13 mouse cellular contexts compared by ENCODE assay signal in genomic region chr7:138121497-138121896, GRCm38 (mm10).
DNase-seq lines count a peak whose midpoint lies in the region; ATAC-seq and TF ChIP-seq lines count a peak whose summit lies in the region.
"Had no signal": no experiment of that assay in that cellular context is flagged by ENCODE, and none has a peak within 500 bp of the region (broad histone marks: within the 10 kb centered on the region; RNA-seq: fewer than 3 reads in every experiment).

No protein-coding gene starts in this region.

- H3K9me3 ChIP-seq in hindbrain, embryonic 16.5 days (ENCODE audit: control insufficient read depth, low read length), result no peaks in the 10 kb centered on the region
- no peaks in the 10 kb centered on the region for H3K9me3 ChIP-seq in neural tube, embryonic 12.5 days
- H3K9me3 ChIP-seq: embryonic facial prominence, embryonic 13.5 days; stomach, embryonic 15.5 days had no signal

- TF ChIP-seq CTCF in brain, embryonic 14.5 days (IDR thresholded peaks at IDR 0.05; ENCODE audit: borderline replicate concordance, extremely low read depth, insufficient read depth, insufficient read length), result no peak

- peaks cover 11% of the 10 kb centered on the region for H3K4me1 ChIP-seq in hindbrain, embryonic 16.5 days (ENCODE audit: control insufficient read depth, insufficient read depth, low read depth, low read length)
- H3K4me1 ChIP-seq in neural tube, embryonic 12.5 days, result peaks cover 16% of the 10 kb centered on the region
- H3K4me1 ChIP-seq: embryonic facial prominence, embryonic 13.5 days; stomach, embryonic 15.5 days had no signal

- no peak overlapping the region for H3K4me3 ChIP-seq in hindbrain, embryonic 16.5 days (ENCODE audit: low read length)
- no peak overlapping the region for H3K4me3 ChIP-seq in neural tube, embryonic 12.5 days
- H3K4me3 ChIP-seq: embryonic facial prominence, embryonic 13.5 days; gastrocnemius, adult 2 months; stomach, embryonic 15.5 days had no signal

- H3K36me3 ChIP-seq in hindbrain, embryonic 16.5 days (ENCODE audit: control insufficient read depth, insufficient read depth, low read length), result no peaks in the 10 kb centered on the region
- no peaks in the 10 kb centered on the region for H3K36me3 ChIP-seq in neural tube, embryonic 12.5 days
- H3K36me3 ChIP-seq: embryonic facial prominence, embryonic 13.5 days; stomach, embryonic 15.5 days had no signal

- 8% methylated on average over 4 of the region's 4 CpGs for WGBS in hindbrain, embryonic 16.5 days
- 1% methylated on average over 4 of the region's 4 CpGs for WGBS in neural tube, embryonic 12.5 days

- no peak for TF ChIP-seq POLR2A in brain, embryonic 14.5 days (IDR thresholded peaks at IDR 0.05; ENCODE audit: borderline replicate concordance, extremely low read depth, insufficient read depth, insufficient read length, poor library complexity, severe bottlenecking)

- no peak overlapping the region for H3K9ac ChIP-seq in hindbrain, embryonic 16.5 days (ENCODE audit: low read depth, low read length)
- no peak overlapping the region for H3K9ac ChIP-seq in neural tube, embryonic 12.5 days
- H3K9ac ChIP-seq: embryonic facial prominence, embryonic 13.5 days; stomach, embryonic 15.5 days had no signal

- no peak overlapping the region for H3K27ac ChIP-seq in hindbrain, embryonic 16.5 days (ENCODE audit: low read depth, low read length)
- H3K27ac ChIP-seq in neural tube, embryonic 12.5 days, result no peak overlapping the region
- H3K27ac ChIP-seq: embryonic facial prominence, embryonic 13.5 days; gastrocnemius, adult 2 months; macrophage; stomach, embryonic 15.5 days had no signal

- ATAC-seq in hindbrain, embryonic 16.5 days, result peak; percentile 77; the same call in 1 of the 2 replicates
- peak; percentile 53 for ATAC-seq in neural tube, embryonic 12.5 days (ENCODE audit: low FRiP score, low read depth)

- H3K27me3 ChIP-seq in hindbrain, embryonic 16.5 days (replicated peaks; ENCODE audit: control insufficient read depth, insufficient read depth, low read length), result no peaks in the 10 kb centered on the region
- H3K27me3 ChIP-seq in neural tube, embryonic 12.5 days (replicated peaks), result no peaks in the 10 kb centered on the region
- H3K27me3 ChIP-seq: embryonic facial prominence, embryonic 13.5 days; stomach, embryonic 15.5 days had no signal

- no peak overlapping the region for H3K4me2 ChIP-seq in hindbrain, embryonic 16.5 days (ENCODE audit: low read length)
- H3K4me2 ChIP-seq in neural tube, embryonic 12.5 days (replicated peaks), result no peak overlapping the region
- H3K4me2 ChIP-seq: embryonic facial prominence, embryonic 13.5 days; liver, embryonic 11.5 days; stomach, embryonic 15.5 days had no signal

- peak; percentile 76 for DNase-seq in heart, adult 11 months
- DNase-seq in heart, postnatal 4 days, result no peak
- DNase-seq in brain, embryonic 14.5 days (ENCODE audit: low read depth), result peak; percentile 74
- DNase-seq in ovary, postnatal 14 days (ENCODE audit: low spot score), result no peak
- no peak for DNase-seq in thymus, postnatal 10 days (ENCODE audit: low spot score in 2 of 2)
- DNase-seq: gastrocnemius, adult 2 months; heart, postnatal 36 days had no signal

Comparison
In these comparisons a context has a peak if more than half of its experiments do, and no peak if none do; other contexts are left out.
1. DNase-seq: peak in heart, adult 11 months (single experiment) and brain, embryonic 14.5 days (single experiment); none in heart, postnatal 4 days (single experiment), ovary, postnatal 14 days (single experiment) and thymus, postnatal 10 days (0 of 2).